Mouse (Mus musculus): ENCODE data around the gene Sel1l.

The Sel1l gene

DNA sequence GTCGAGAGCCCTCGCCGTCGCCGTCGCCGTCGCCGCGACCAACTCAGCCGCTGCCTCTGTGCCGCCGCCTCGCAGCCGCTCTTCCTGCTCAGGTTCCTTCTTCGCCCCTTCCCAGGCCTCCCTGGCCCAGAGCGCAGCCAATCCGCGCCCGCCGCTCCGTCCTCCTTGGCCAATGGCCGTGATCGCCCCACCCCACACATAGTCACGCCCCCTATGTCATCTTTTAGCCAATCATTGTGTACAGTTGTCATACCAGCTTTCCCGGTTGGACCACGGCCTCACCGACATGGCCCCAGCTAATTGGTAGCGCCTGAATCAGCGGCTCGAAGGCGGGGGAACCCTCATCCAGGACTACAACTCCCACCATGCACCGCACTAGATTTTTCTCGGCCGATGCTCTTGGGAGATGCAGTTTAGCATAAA lies at the start of gene Sel1l:
TSS of gene Sel1l (minus strand) at position 113 of the 423 bp plus-strand sequence.
- DNase-seq (ENCODE audit: low spot score in 2 of 2): peak; percentile 98

DNA sequence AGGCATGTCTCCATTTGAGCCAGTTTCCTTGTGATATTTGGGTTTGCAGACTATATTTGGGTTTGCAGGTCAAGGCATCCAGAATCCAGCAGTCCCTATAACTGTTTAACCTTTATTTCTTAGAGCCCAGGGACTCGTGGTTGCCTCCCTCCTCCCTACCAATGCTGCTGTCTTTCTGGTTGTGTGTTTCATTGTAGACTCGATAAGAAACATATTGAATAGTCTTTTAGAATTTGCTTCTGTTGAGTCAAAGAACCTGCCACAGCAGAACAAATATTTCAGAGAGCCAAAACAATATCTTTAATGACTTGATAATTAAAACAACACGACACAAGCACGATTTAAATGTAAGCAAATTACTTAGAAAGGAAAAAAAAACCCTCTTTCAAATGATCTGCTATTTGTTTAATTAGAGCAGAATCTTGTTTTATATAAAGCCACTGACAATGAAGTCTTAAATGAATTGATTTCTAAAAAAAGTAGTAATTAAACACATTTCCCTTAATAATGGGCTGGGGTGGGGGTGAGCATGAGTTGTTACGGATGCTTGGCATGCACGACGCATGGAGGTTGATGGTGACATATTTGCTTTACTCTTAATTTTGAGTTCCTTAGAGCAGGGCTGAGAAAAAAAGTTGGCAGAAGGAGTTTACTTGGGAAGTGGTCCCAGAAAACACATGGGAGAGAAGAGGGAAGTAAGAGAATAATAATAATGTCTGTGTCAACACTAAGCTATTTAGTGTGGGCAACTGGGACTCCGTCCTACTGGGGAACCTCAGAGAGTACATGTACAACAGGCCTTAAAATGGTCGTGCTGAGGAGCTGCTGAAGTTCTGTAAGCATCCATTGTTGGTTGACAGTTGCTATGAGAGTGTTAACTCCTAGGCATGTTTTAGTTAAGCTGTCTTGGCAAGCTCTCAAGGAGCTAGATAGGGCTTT lies 43.9 kb upstream of the Sel1l start:
- DNase-seq (ENCODE audit: low spot score in 2 of 2): no peak

DNA sequence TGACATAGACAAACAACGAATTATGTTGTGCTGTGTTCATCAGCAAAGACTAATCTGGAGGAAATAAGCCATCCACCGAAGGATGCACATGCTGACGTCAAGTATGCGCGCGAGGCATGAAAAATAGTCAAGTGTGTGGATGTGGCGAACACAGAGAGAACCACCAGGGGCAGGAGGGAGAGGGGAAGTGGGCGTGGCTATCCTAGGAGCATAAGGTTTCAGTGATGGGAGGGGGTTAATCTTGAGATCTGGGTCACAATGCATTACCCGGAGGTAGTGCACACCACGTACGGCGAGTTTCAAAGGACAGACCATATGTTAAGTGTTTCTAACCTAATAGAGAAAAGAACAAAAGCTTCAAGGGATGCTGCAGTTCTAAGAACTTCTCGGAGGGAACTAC lies 31.5 kb upstream of the Sel1l start:
- no peak for DNase-seq (ENCODE audit: low spot score in 2 of 2)

DNA sequence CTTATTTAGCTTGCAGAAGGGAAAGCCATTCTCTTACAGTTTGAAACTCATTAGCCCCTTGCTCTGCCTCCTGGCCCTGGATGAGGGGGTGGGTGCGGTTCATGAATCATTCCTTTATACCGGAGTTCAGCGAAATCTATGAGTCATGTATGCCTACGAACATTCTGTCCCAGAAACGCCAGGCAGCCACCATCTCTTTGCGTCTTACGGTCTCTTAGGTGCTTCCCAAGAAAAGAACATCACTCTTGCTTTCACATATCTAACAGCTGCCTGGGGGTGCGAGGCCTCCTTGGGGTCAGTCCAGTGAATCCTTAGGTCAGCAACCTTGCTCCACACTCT lies 29.9 kb upstream of the Sel1l start:
- DNase-seq (ENCODE audit: low spot score in 2 of 2): no peak

DNA sequence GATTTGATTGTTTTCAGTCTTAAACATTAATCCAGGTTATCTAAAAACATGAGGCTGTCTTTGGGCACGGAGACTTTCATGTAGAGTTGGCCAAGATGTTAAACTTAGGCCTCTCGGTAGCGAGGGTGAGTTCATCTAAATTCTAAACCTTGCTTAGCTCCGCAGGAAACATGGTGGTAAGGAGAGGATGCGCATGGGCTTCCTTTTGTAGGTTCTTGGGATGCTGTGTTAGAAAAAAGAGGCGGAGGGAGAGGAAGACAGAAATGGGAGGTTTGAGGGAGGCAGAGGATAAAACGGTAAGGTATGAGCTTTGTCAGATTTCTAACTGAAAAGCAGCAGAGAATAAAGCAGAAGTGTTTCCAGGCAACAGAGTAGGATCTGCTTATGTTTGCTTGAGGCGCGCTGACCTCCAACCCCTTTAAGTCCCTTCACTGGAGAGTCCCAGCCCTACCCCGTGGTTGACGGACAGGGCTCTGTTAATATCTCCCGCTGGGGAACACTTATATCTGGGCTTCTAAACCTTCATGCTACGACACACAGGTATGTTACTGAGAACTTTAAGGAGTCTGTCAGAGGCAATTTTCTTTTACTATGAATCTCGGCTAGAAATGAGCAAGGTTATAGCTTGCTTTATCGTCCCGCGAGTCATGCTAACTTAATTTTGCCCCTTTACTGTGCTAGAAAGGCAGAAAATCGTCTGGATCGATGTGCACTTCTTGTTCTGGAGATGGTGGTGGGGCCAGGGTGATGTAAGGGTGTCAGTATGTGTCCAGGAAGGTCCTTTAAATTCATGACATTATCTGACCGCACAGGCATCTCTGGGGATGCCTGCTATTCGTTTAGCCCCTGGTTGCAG lies 29.3 kb upstream of the Sel1l start:
- DNase-seq (ENCODE audit: low spot score in 2 of 2): no peak

DNA sequence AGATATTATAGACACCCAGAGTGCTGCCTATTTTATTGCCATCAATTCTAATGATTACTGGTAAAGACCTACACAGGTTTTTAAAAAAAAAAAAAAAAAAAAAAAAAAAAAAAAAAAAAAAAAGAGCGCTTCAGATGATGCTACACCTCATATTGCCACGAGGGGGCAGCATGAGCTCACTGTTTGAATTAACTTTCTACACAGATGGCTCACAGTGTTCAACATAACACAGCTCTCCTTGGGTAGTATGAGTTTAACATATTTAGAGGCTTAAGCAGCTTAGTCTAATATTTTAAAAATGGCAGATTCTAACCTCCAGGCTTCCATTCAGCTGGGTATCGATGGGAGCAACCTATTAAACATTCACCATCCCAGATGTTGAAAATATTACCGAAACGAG lies 28.7 kb upstream of the Sel1l start:
- peak; percentile 5 to 15 for DNase-seq (ENCODE audit: low spot score in 2 of 2)

DNA sequence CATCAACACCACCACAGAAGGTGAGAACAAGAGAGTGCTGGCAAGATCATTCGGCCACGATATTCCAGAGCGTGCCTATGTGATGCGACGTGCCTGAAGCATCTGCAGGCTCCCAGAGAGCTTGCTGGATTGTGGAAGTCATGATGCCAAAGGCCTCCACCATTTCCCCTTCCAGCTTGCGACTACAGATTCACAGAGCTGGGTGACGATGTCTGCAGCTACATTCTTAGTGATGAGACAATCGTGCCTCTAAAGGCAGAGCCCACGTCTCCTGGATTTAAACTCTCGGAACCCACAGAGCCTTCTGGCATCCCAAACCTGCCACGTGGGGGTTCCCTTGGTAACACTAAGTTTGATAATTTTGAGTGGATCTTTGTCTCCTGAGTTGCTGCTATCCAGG lies 21.7 kb upstream of the Sel1l start:
- DNase-seq (ENCODE audit: low spot score in 2 of 2): no peak

DNA sequence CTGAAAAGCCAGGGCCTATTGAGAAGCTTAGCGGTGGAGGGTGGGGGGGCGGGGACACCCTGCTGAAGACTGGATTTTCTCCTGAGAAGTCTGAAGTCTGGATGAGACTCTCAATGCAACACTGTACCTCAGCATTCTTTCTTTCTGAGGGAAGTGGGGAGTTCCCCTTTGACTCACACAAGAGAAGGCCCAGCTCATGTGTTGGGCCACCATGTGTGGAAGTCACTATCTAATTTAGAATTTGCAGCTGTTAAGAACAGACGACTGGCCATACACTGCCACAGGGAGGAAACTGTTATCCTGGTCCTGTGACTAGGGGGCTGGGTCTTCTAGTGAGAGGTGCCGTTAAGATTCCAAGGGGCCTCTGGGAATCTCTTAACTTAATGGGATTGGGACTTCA lies 20.4 kb upstream of the Sel1l start:
- no peak for DNase-seq (ENCODE audit: low spot score in 2 of 2)

DNA sequence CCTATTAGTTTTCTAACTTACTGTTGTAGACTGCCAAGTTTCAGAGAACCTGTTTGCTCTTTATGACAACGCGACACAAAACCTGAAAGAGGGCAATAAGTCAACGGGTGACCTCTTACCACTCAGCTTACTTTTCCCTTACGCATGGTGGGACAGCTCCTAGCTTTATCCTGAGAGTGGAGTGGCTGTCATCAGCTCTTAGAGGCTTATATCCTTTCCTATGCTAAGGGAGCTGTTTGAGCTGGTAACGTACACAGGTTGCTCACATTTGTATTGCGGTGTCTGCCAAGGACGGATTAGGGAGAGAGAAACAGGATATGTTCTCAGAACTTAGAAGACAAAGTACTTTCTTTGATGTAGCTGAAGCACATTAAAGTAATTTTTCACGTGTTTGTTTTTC lies 5.4 kb upstream of the Sel1l start:
- DNase-seq (ENCODE audit: low spot score in 2 of 2): no peak

DNA sequence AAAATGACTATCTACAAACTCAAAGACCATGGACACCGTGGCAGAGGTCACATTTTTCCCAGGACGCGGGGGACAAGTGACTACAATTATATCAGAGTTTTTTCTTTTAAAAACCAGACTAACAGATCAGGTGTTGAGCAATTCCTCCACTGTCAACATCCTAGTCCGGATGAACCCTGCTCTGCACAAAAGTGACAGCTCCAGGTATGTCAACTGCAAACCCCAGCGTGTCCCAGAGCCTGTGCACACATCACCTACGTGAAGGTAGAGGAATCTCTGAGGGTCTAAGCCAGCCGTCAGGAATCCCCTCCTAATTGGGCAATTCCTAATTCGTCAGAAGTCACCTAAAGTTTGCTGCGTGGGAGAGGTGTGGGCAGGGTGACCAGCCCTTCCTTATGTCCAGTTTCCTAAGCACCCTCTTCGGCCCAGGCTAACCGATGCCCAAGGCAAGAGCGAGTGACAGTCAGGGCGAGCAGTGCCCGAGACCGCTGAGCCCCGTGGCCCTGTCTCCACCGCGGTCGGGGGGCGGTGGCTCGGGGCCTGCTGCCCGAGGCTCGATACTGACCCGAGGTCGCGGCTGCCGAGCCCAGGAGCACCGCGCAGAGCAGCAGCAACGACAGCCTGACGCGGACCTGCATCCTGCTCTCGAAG lies 438 bp downstream of the Sel1l start:
- DNase-seq (ENCODE audit: low spot score in 2 of 2): no peak

DNA sequence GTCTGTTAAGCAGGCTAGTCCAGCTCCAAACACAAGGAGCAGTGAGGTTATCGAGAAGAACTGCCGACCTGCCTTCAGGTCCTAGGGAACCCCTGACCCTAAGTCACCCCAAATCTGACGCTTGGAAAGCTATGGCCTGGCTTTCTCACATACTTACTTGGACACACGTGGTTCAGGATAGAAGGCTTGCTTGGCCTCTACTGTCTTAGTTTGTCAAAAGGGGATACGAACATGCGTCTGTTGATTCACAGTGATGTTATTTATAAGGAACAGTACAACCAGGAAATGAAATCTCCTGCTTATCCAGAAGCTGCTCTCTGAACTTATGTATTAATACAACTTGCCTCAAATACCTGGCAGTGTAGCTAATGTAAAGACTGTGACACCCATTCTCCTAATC lies 2.9 kb downstream of the Sel1l start:
- DNase-seq (ENCODE audit: low spot score in 2 of 2): no peak

DNA sequence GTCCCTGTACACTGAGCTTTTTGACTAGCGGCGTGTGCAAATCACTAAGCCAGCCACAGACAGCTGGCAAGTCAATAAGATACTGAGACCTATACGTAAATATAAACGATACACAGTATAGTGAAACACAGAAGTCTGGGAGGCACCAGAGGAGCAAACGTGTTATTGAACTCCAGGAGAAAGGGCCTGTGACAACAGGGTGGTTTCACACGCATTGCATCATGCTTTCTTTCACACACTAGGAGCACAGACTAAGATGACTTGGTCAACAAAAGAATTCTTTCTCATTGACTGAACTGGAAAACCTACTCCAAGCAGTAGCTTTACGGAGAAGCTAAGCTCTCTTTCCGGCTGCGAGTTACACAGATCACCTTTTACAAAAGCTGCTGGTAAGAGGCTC lies 3.6 kb downstream of the Sel1l start:
- DNase-seq (ENCODE audit: low spot score in 2 of 2): no peak

DNA sequence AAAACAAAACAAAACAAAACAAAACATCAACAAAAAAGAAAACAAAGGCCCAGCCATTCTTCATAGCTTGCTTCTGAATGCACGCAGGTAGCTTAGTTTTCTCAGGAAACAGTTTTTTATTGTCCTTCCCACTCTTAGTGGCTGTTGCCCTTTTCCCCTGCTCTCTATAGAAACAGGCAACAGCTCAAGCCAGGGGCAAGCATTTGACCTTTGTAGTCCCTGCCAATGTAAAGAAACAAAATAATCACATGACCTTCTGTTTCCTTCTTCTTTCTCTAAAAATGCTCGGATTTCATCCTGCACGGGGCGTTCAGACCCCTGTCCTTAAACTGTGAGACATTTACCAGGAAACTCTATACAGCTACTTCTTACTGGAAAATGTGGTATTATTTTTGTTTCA lies 4.4 kb downstream of the Sel1l start:
- DNase-seq (ENCODE audit: low spot score in 2 of 2): no peak

DNA sequence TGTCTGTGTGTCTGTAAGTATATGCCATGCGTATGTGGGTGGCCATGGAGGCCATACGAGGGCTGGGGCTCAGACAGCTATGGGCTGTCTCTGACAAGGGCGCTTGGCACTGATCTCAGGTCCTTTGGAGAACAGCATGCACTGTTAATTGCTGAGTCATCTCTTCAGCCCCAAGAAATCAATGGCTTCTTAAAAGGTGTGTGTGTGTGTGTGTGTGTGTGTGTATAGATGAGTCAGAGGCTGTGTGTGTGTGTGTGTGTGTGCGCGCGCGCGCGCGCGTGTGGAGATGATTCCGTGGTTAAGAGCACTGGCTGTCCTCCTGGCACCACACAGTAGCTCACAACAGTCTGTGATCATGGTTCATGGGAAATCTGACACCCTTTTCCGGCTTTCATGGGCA lies 5.1 kb downstream of the Sel1l start:
- DNase-seq (ENCODE audit: low spot score in 2 of 2): no peak

DNA sequence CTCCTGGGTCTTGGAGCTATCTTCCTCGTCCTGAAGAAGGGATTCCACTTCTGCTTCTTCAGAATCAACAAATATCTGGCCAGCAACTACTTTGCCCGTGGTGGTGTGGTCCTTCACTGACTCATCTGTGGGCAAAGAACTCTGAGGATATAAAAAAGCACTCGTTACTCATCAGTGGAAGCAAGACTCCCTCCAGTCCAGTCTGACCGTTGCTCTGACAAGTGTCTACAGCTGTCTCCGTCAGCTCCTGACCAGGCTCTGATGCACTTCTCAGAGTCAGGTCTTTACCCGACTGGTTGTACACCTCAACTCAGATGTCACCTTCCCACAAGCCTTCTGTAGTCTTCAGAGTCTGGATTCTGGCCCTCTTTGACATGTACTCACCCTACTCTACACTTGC lies 7.2 kb downstream of the Sel1l start:
- no peak for DNase-seq (ENCODE audit: low spot score in 2 of 2)

DNA sequence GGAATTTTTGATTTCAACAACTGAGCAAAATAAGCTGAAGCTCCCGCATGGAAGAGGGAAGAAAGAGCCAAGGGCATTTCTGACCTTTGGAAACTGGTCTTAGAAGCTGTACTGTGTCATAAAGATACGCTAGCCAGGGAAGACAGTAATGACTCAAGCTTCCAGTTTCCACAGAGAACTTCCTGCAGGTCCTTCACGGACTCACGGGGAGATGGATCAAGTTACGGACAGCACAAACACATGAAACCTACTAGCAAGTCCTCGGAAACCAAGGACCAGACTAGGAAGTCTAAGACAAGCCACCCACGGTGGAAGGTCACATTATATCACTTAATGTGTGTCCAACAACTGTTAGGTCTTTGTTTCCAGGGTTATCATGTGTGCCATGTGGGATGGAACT lies 10.7 kb downstream of the Sel1l start:
- no peak for DNase-seq (ENCODE audit: low spot score in 2 of 2)

DNA sequence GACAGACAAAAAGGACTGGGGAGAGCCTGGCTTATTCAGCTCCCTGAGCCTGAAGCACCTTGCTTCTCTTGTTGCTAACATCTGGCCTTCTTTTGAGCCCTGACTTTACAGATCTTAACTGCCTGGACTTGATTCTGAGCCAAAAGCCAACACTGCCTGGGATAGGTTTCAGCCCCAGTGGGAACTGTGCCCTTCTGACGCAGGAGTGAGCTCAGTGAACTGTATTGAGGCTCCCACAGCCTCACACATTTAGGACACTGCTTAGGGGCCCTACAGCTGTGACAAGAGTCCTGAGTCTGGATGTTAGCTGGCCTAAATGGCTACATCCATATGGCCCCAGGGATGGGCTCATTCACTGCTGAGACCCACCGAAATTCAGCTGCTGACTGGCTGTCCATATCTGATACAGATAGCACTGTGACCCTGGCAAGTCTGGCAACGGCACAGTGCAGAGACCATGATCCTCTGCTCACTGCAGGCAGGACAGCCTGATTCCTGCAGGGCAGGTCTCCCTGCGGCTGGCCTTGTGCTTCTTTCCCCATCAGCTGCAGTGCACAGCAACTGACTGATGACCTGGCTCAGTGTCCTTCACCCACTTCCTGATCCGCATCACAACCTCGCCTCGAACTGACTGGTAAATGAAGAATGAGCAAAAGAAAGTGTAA lies 11.4 kb downstream of the Sel1l start:
- DNase-seq (ENCODE audit: low spot score in 2 of 2): no peak

DNA sequence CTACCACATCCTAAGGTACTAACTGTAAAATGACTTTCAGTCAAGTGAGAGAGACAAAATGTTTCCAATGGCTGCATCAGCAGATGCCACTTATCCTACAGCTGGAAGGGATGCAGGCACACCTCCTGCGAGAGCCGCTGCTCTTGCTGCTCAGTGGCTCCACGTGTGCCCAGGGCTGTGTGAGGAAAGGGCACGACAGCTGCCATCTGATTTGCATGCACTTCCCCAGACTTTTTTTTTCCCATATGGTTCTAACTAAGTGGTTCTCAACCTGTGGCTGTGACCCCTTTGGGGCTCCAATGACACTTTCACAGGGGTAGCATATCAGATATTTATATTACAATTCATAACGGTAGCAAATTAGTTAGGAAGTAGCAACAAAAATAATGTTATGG lies 15.0 kb downstream of the Sel1l start:
- no peak for DNase-seq (ENCODE audit: low spot score in 2 of 2)

DNA sequence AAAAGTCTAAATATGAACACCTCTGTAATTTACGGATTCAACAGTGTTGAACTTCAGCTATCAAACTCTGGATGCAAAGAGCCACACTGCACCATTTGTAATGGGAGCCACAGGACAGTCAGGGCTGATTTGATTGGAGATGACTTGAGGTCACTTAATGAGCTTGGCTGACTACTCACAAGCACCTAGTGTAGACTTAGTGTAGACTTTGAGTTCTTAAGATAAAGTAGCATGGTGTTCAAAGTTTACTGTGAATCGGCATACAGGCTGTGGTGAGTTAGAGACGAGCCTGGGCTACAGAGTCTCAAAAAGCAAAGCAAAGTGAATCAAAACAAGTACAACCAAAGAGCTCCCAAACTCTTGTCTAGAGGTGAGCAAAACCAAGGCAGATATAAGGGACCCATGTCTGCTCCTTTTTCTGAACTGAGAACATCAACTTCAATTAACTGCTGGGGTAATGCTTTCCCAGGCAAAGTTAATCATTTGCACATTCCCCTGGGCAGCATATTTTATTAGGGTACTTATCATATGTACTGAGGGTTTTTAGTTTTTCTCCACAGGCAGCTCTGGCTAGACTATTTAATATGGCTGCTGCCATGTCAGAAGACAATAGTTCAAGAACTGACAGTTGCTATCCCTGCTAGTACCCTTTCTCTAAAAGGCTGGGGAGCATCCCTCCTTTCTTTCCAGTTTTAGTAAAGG lies 15.6 kb downstream of the Sel1l start:
- DNase-seq (ENCODE audit: low spot score in 2 of 2): no peak

DNA sequence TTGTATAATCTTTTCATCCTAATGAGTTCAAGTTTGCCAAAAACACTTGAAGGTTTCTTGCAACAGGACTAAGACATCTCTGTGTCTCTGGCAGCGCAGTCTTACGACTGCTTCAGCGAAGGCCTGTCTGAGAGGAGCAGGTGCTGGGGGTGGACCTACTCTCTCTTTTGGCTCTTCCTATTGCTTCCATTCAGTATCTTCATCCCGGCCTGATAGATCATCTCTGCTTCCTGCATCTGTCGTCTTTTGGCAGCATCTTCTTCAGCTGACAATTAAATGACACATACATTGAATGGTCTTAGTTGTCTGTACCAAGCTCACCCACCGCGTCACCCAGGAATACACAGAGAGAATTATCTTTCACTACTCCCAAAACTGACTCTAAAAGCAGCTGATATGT lies 17.5 kb downstream of the Sel1l start:
- DNase-seq (ENCODE audit: low spot score in 2 of 2): no peak

DNA sequence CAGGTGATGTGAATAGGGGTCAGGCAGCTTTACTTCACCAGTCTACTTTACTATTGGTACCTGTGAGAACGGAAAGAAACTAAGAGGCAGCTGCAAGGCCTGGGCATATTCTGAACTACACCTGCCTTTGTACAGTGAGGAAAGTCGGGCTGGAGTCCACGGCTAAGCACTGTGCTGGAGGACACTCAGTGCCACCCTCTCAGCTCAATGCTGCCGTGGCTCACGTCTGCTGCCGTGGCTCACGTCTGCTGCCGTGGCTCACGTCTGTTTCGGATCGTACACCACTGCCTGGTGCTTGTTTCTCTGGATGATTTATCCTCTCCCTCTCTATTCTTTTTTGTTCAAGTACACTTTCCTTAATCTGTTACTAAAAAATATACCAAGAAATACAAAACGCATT lies 28.5 kb downstream of the Sel1l start:
- DNase-seq (ENCODE audit: low spot score in 2 of 2): no peak
